26 mouse cellular contexts compared by ENCODE assay signal in genomic region chr10:21652426-21653345, GRCm38 (mm10). TPM values are rescaled to one million over a fixed set of nuclear protein-coding genes. Genes with fewer than 3 reads are reported as not detected.
DNase-seq lines count a peak whose midpoint lies in the region; ATAC-seq lines count a peak whose summit lies in the region.
"Had no signal": no experiment of that assay in that cellular context is flagged by ENCODE, and none has a peak within 500 bp of the region (broad histone marks: within the 10 kb centered on the region; RNA-seq: fewer than 3 reads in every experiment).

No protein-coding gene starts in this region.

- peak; percentile 53 for ATAC-seq in frontal cortex, adult (ENCODE audit: low TSS enrichment)
- ATAC-seq in neural tube, embryonic 15.5 days (ENCODE audit: low FRiP score), result no peak
- ATAC-seq: liver, embryonic 12.5 days had no signal

- H3K27ac ChIP-seq in neural tube, embryonic 15.5 days (replicated peaks), result 0 out of 2 replicates have a peak overlapping the region, but pooled peaks have one; percentile 41
- H3K27ac ChIP-seq: embryonic facial prominence, embryonic 10.5 days; limb, embryonic 12.5 days; liver, embryonic 12.5 days; neural tube, embryonic 13.5 days had no signal

- H3K4me2 ChIP-seq in neural tube, embryonic 15.5 days, result peak overlapping the region; percentile 7; the same call in 1 of the 2 replicates
- H3K4me2 ChIP-seq: limb, embryonic 12.5 days; liver, embryonic 12.5 days; neural tube, embryonic 13.5 days had no signal

- no peak for DNase-seq in frontal cortex, postnatal 10 days (ENCODE audit: low spot score in 2 of 2)
- peak; percentile 85 for DNase-seq in layer of hippocampus, adult 9-11 months
- no peak for DNase-seq in layer of hippocampus, adult 9-10 months (ENCODE audit: low spot score)
- no peak for DNase-seq in neural tube, embryonic 10.5 days (ENCODE audit: extremely low spot score, low spot score)
- DNase-seq in adrenal gland, postnatal 36 days, result no peak
- DNase-seq: cerebellum, postnatal 25 days; gastrocnemius, postnatal 14 days; heart, postnatal 4 days; kidney, adult 18-20 months; kidney, postnatal 10 days; lung, adult 2 months; lung, postnatal 4 days; right cerebral cortex, postnatal 14 days had no signal

- no peak overlapping the region for H3K4me3 ChIP-seq in neural tube, embryonic 15.5 days (replicated peaks)
- H3K4me3 ChIP-seq: embryonic facial prominence, embryonic 10.5 days; heart, adult 2 months; heart, embryonic 15.5 days; limb, embryonic 12.5 days; liver, embryonic 12.5 days; neural tube, embryonic 13.5 days had no signal

- H3K9me3 ChIP-seq in neural tube, embryonic 15.5 days (replicated peaks), result no peaks in the 10 kb centered on the region
- H3K9me3 ChIP-seq: heart, embryonic 15.5 days; liver, embryonic 12.5 days; neural tube, embryonic 13.5 days had no signal

- no peaks in the 10 kb centered on the region for H3K36me3 ChIP-seq in neural tube, embryonic 15.5 days
- H3K36me3 ChIP-seq: embryonic facial prominence, embryonic 10.5 days; heart, embryonic 15.5 days; limb, embryonic 12.5 days; liver, embryonic 12.5 days; neural tube, embryonic 13.5 days had no signal

- 82% methylated on average over 24 of the region's 24 CpGs for WGBS in neural tube, embryonic 15.5 days

- no peak overlapping the region for H3K9ac ChIP-seq in neural tube, embryonic 15.5 days (replicated peaks)
- H3K9ac ChIP-seq: heart, embryonic 15.5 days; limb, embryonic 12.5 days; liver, embryonic 12.5 days; neural tube, embryonic 13.5 days had no signal

- no peaks in the 10 kb centered on the region for H3K27me3 ChIP-seq in neural tube, embryonic 15.5 days (replicated peaks)
- H3K27me3 ChIP-seq: heart, embryonic 15.5 days; limb, embryonic 12.5 days; liver, embryonic 12.5 days; neural tube, embryonic 13.5 days had no signal

- no peaks in the 10 kb centered on the region for H3K4me1 ChIP-seq in neural tube, embryonic 15.5 days
- H3K4me1 ChIP-seq: embryonic facial prominence, embryonic 10.5 days; limb, embryonic 12.5 days; liver, embryonic 12.5 days; neural tube, embryonic 13.5 days had no signal

RNA-seq across cellular contexts. Expression of gene 1700020N01Rik, which starts 59.7 kb away (rescaled TPM):
- not detected in 2 replicates for polyA plus RNA-seq in neural tube, embryonic 15.5 days (2015; fragmentation: Nextera tagmentation; extraction: Ambion mirVana)
- total RNA-seq in adrenal gland, postnatal 36 days (2021), result not detected
- total RNA-seq: gastrocnemius, postnatal 14 days; heart, adult 2 months; heart, postnatal 4 days; layer of hippocampus, postnatal 14 days had no signal
- polyA plus RNA-seq: C2C12; embryonic facial prominence, embryonic 10.5 days; forebrain, embryonic 11.5 days; heart, adult 2 months; heart, embryonic 15.5 days; limb, embryonic 12.5 days; liver, embryonic 12.5 days; lung, adult 2 months; neural tube, embryonic 13.5 days; stomach, embryonic 16.5 days; urinary bladder, adult 2 months had no signal
